Mouse (Mus musculus) adrenal gland, postnatal 25 days (tissue): ENCODE measurements around the gene Shcbp1l. TPM values are rescaled to one million over a fixed set of nuclear protein-coding genes. Genes with fewer than 3 reads are reported as not detected.

Experiments used
- DNase-seq: peaks from one replicate; pipeline ENCODE4 v3.0.0; 2021; ENCODE audit warnings: mixed read lengths
- total RNA-seq: library from RNA; stranded (reverse); gene quantifications from 2 replicates; pipeline ENCODE4 v1.2.3, GENCODE M21; 2021

Shcbp1l gene
- total RNA-seq, 1 experiment from 2014 or later, result 0.33 TPM

GRCm38 (mm10) chr1:153487500-153487879, 62.5 kb downstream of the Shcbp1l start, which contains the start of gene Dhx9:
Gene Dhx9, minus strand, starts transcription at chr1:153487660.
- DNase-seq, result peak; percentile 99

DNA sequence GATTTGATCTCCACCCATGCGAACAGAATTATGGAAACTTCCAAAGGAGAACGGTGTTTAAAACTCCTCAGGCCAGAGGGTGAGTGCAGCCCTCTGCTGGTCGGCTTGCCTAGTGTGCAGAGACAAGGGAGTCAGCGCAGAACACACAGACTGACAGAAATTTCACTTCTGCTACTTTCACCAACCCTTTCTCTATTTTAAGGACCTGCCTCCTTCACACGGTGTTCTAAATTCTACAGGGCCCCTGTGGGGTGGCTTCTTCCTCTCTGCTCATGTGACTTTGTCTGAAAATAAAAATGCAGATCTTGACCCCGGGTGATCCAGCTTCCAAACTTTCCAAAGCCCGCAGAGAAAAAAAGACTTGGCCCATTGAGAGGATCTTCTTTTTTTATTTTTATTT, 64.2 kb downstream of the Shcbp1l start:
- no peak for DNase-seq

DNA sequence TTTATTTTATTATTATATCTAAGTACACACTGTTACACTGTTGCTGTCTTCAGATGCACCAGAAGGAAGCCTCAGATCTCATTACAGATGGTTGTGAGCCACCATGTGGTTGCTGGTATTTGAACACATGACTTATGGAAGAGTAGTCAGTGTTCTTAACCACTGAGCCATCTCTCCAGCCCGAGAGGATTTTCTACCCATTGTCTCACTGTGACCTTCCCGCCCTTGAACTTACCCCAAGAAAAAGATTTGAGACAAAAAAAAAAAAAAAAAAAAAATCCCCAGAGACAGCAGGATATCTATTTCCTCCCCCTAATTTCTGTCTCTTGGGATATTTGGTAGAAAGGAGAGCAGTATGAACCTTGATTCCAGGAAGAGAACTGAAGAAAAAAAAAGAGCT, 64.6 kb downstream of the Shcbp1l start:
- no peak for DNase-seq

- DNase-seq, result no peak
Measured at GRCm38 (mm10) chr1:153489963-153490362, 65.0 kb downstream of the Shcbp1l start.

- no peak for DNase-seq
Measured at GRCm38 (mm10) chr1:153491345-153491744, 66.4 kb downstream of the Shcbp1l start.

- no peak for DNase-seq
Measured at GRCm38 (mm10) chr1:153491822-153492221, 66.9 kb downstream of the Shcbp1l start.

DNA sequence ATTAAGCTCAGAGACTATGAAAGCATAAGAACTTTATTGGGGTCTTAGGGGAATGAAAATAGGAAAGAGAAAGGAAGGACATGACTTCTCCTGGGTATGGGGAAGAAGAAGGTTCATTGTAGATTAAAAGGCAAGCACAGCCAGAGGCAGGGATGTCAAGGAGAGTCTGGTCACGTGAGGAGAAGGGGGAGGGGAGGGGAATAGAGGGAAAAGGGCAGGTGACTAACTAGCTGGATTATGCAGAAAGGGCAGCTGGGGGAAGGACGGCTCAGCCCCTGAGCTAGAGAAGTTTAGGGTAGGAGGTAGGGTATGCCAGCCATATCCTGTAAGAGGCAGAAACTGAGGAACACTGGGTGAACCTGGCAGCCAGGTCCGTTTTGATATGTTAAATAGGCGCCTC, 68.4 kb downstream of the Shcbp1l start:
- peak; percentile 29 for DNase-seq

DNA sequence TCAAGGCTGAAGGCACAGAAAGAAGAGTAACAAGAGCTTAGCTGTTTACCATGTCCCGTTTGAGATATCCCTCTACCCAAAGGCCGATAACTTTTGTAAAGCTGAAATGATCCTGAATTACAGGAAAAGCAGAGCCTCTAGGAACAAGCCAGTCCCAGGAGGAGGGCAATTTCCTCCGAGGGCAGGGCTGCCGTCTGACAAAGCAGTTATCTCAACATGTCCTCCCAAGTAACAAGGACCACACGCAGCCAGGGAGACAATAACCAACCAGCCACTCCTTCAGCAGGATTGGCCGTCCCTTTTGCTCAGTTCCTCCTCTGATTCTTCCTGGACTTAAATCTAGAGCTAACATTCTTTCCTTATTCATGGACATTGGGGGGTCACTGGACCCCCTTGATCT, 69.0 kb downstream of the Shcbp1l start:
- no peak for DNase-seq

- DNase-seq, result no peak
Measured at GRCm38 (mm10) chr1:153496030-153496429, 71.1 kb downstream of the Shcbp1l start.

DNA sequence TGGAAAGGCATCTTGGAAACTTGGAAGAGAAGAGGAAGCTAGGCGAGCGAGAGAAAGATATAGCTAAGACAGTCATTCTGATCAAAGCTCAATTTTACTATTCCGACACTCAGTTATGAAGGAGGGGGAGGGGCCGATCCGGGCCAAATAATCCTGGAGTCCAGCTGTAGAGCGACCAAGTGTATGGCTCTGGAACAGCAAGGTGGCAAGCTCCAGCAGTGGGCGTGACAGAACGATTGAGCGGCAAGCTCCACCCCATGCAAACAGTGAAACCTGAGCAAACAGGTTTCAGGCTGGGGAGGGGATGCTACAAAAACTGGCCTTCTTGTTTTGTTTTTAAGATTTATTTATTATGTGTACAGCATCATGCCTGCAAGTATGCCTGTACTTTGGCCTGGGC, 75.1 kb downstream of the Shcbp1l start:
- no peak for DNase-seq

- DNase-seq, result no peak
Measured at GRCm38 (mm10) chr1:153501644-153502321, 76.8 kb downstream of the Shcbp1l start.

Other genes with a start within 250 kb of the Shcbp1l start
- gene Lamc2, start 238.7 kb upstream of the Shcbp1l start, total RNA-seq, result 0.27 and 0.29 TPM in 2 replicates
- 96.3 and 103 TPM in 2 replicates for gene Lamc1, start 92.4 kb upstream of the Shcbp1l start, total RNA-seq
- 116 and 128 TPM in 2 replicates for gene Dhx9, start 62.5 kb downstream of the Shcbp1l start, total RNA-seq
- gene Npl, start 124.9 kb downstream of the Shcbp1l start, total RNA-seq, result 11.3 and 12.7 TPM in 2 replicates
- not detected in 2 replicates for gene Rgs8, start 227.9 kb downstream of the Shcbp1l start, total RNA-seq